Mouse (Mus musculus) G1E (cell line): ENCODE measurements around the gene Rragd.

Experiments used
- CTCF ChIP-seq: IDR thresholded peaks from 2 replicates; pipeline ENCODE4 v1.5.1; 2012; ENCODE audit warnings: low read depth, low read length, inconsistent platforms, mixed read lengths
- GATA1 ChIP-seq: IDR thresholded peaks from 2 replicates; pipeline ENCODE4 v1.6.1; 2012; ENCODE audit warnings: borderline replicate concordance, low read length, inconsistent platforms, mixed read lengths
- POLR2AphosphoS5 ChIP-seq: IDR thresholded peaks from 2 replicates; pipeline ENCODE4 v1.6.1; 2012; ENCODE audit warnings: low read depth, low read length, inconsistent platforms; ENCODE audit not compliant: insufficient replicate concordance

DNA sequence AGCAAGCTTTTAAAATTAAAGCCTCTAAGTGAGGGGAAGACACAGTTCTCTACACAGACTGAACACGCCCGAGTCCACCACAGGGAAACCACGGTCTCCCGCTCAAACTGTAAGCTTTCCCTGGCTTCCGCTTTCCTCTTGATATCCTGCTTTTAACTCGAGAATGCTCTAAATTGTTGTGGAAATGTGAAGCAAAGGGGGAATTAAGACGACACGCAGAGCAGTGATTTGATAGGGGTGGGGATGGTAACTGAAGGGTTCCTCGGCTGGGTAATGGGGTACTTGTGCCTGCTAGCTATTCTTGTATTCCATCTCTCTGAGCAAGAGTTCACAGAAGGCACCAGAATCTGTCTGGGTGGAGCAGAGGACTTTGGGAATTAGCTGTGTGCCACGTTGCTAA, 34.1 kb upstream of the Rragd start:
- no peak for TF ChIP-seq GATA1
- no peak for TF ChIP-seq CTCF
- no peak for TF ChIP-seq POLR2AphosphoS5
